Mouse (Mus musculus) liver, embryonic 15.5 days (tissue): ENCODE results near the gene Id2. TPM values are rescaled to one million over a fixed set of nuclear protein-coding genes. Genes with fewer than 3 reads are reported as not detected.

Experiments used
- ATAC-seq: fragments of 200-750 bp; cut with Nextera tagmentation; 2 replicates; pipeline ENCODE4 v1.8.0; 2017; ENCODE audit warnings: moderate number of reproducible peaks, mild to moderate bottlenecking, moderate library complexity; ENCODE audit not compliant: insufficient read depth
- H3K27ac ChIP-seq: fragments of 300-500 bp; sonication (generic); replicated peaks from 2 replicates; pipeline ENCODE4 v1.5.1; 2015; ENCODE audit warnings: mild to moderate bottlenecking, inconsistent platforms
- H3K27me3 ChIP-seq: fragments of 300-500 bp; sonication (generic); 2 replicates; pipeline ENCODE4 v1.6.1; 2015; ENCODE audit warnings: mild to moderate bottlenecking, inconsistent platforms
- H3K36me3 ChIP-seq: fragments of 300-500 bp; sonication (generic); replicated peaks from 2 replicates; pipeline ENCODE4 v1.6.1; 2015; ENCODE audit warnings: moderate library complexity, mild to moderate bottlenecking, inconsistent platforms
- H3K4me1 ChIP-seq: fragments of 300-500 bp; sonication (generic); replicated peaks from 2 replicates; pipeline ENCODE4 v1.6.1; 2015; ENCODE audit warnings: inconsistent platforms
- H3K4me2 ChIP-seq: fragments of 300-500 bp; sonication (generic); 2 replicates; pipeline ENCODE4 v1.6.1; 2015; ENCODE audit warnings: moderate library complexity, mild to moderate bottlenecking, inconsistent platforms
- H3K4me3 ChIP-seq: fragments of 300-500 bp; sonication (generic); replicated peaks from 2 replicates; pipeline ENCODE4 v1.5.1; 2015; ENCODE audit warnings: mild to moderate bottlenecking, inconsistent platforms
- H3K9ac ChIP-seq: fragments of 300-500 bp; sonication (generic); 2 replicates; pipeline ENCODE4 v1.6.1; 2015; ENCODE audit warnings: moderate library complexity, mild to moderate bottlenecking, inconsistent platforms
- H3K9me3 ChIP-seq: fragments of 300-500 bp; sonication (generic); replicated peaks from 2 replicates; pipeline ENCODE4 v1.6.1; 2016; ENCODE audit warnings: inconsistent platforms
- WGBS: fragments of 180-500 bp; shearing (Covaris S2); methylation state at CpG from one replicate; pipeline ENCODE4 v1.1.7; 2015; ENCODE audit warnings: mixed read lengths; ENCODE audit not compliant: insufficient replicate concordance; 5-methylcytosine and 5-hydroxymethylcytosine counted together
- polyA plus RNA-seq: library from polyadenylated mRNA; unstranded; fragments of >200 nt; fragmentation: Nextera tagmentation; extraction: Ambion mirVana; gene quantifications from 2 replicates; pipeline ENCODE4 v1.2.1, GENCODE M21; 2015

Id2 gene
- polyA plus RNA-seq, 1 experiment from 2014 or later: 126 TPM

- Histone ChIP-seq H3K36me3 (no peaks in the 10 kb centered on the region), H3K9ac (peak overlapping the region; percentile 54), H3K27me3 (peaks cover 92% of the 10 kb centered on the region), H3K27ac (peak overlapping the region; percentile 83), H3K9me3 (no peaks in the 10 kb centered on the region), H3K4me3 (peak overlapping the region; percentile 63), H3K4me1 (peaks cover 22% of the 10 kb centered on the region), H3K4me2 (peak overlapping the region; percentile 74)
- ATAC-seq: peak; percentile 80
- under 1% methylated on average over 41 of the region's 41 CpGs for WGBS
These were observed 833 bp downstream of the Id2 start for GRCm38 (mm10) chr12:25095974-25096639.

- ATAC-seq: no peak
These were observed 1.4 kb downstream of the Id2 start for GRCm38 (mm10) chr12:25095538-25095937.

GRCm38 (mm10) chr12:25094621-25095521 is 2.1 kb downstream of the Id2 start:
- H3K27ac ChIP-seq: peak overlapping the region; percentile 51
- WGBS: 3% methylated on average over 22 of the region's 22 CpGs
- no peak for ATAC-seq
- H3K27me3 ChIP-seq: peaks cover 80% of the 10 kb centered on the region
- no peaks in the 10 kb centered on the region for H3K9me3 ChIP-seq
- H3K4me3 ChIP-seq: peak overlapping the region; percentile 63
- H3K9ac ChIP-seq: peak overlapping the region; percentile 54
- peaks cover 18% of the 10 kb centered on the region for H3K4me1 ChIP-seq
- no peaks in the 10 kb centered on the region for H3K36me3 ChIP-seq
- H3K4me2 ChIP-seq: peak overlapping the region; percentile 74

More at GRCm38 (mm10) chr12:25095538-25095937, 1.4 kb downstream of the Id2 start:
- H3K4me1 ChIP-seq: peaks cover 19% of the 10 kb centered on the region
- WGBS: under 1% methylated on average over 19 of the region's 19 CpGs
- no peaks in the 10 kb centered on the region for H3K36me3 ChIP-seq
- peak overlapping the region; percentile 74 for H3K4me2 ChIP-seq
- H3K27me3 ChIP-seq: peaks cover 87% of the 10 kb centered on the region
- peak overlapping the region; percentile 51 for H3K27ac ChIP-seq
- H3K4me3 ChIP-seq: peak overlapping the region; percentile 63
- peak overlapping the region; percentile 54 for H3K9ac ChIP-seq
- no peaks in the 10 kb centered on the region for H3K9me3 ChIP-seq

- no peaks in the 10 kb centered on the region for H3K9me3 ChIP-seq
- H3K4me1 ChIP-seq: peaks cover 8% of the 10 kb centered on the region; the same call in 1 of the 2 replicates
- H3K9ac ChIP-seq: no peak overlapping the region
- 45% methylated on average over 11 of the region's 11 CpGs for WGBS
- peak overlapping the region; percentile 35 for H3K4me3 ChIP-seq
- peak overlapping the region; percentile 50 for H3K4me2 ChIP-seq
- H3K36me3 ChIP-seq: no peaks in the 10 kb centered on the region
- ATAC-seq: no peak
- H3K27me3 ChIP-seq: peaks cover 64% of the 10 kb centered on the region
- H3K27ac ChIP-seq: no peak overlapping the region; the same call in 1 of the 2 replicates
These were observed 3.6 kb downstream of the Id2 start for GRCm38 (mm10) chr12:25093241-25093774.

- 15% methylated on average over 17 of the region's 17 CpGs for WGBS
- ATAC-seq: peak; percentile 51
- Histone ChIP-seq H3K27me3 (peaks cover 59% of the 10 kb centered on the region), H3K4me2 (peak overlapping the region; percentile 50), H3K27ac (peak overlapping the region; percentile 51; the same call in 1 of the 2 replicates), H3K9me3 (no peaks in the 10 kb centered on the region), H3K4me3 (peak overlapping the region; percentile 35), H3K4me1 (peaks cover 5% of the 10 kb centered on the region; the same call in 1 of the 2 replicates), H3K36me3 (no peaks in the 10 kb centered on the region), H3K9ac (no peak overlapping the region)
These were observed 4.2 kb downstream of the Id2 start for GRCm38 (mm10) chr12:25092751-25093211.

GRCm38 (mm10) chr12:25092027-25092704 is 4.8 kb downstream of the Id2 start:
- peak overlapping the region; percentile 50 for H3K4me2 ChIP-seq
- peaks cover 53% of the 10 kb centered on the region for H3K27me3 ChIP-seq
- no peak overlapping the region for H3K9ac ChIP-seq
- no peaks in the 10 kb centered on the region for H3K36me3 ChIP-seq
- H3K4me3 ChIP-seq: peak overlapping the region; percentile 22; the same call in 1 of the 2 replicates
- no peaks in the 10 kb centered on the region for H3K9me3 ChIP-seq
- 0 out of 2 replicates have a peak, but pooled peaks cover 2% of the 10 kb centered on the region for H3K4me1 ChIP-seq
- H3K27ac ChIP-seq: peak overlapping the region; percentile 51; the same call in 1 of the 2 replicates
- peak; percentile 14 for ATAC-seq
- 9% methylated on average over 25 of the region's 25 CpGs for WGBS

- Histone ChIP-seq H3K9me3 (no peaks in the 10 kb centered on the region), H3K4me1 (0 out of 2 replicates have a peak, but pooled peaks cover 4% of the 10 kb centered on the region), H3K27ac (no peak overlapping the region), H3K27me3 (peaks cover 26% of the 10 kb centered on the region), H3K4me3 (no peak overlapping the region), H3K9ac (no peak overlapping the region), H3K36me3 (no peaks in the 10 kb centered on the region), H3K4me2 (no peak overlapping the region)
- 40% methylated on average over 1 of the region's 1 CpGs for WGBS
- no peak for ATAC-seq
These were observed 7.5 kb downstream of the Id2 start for GRCm38 (mm10) chr12:25089433-25089832.

GRCm38 (mm10) chr12:25086966-25087365 is 10.0 kb downstream of the Id2 start:
- Histone ChIP-seq H3K4me1 (0 out of 2 replicates have a peak, but pooled peaks cover 3% of the 10 kb centered on the region), H3K9me3 (no peaks in the 10 kb centered on the region), H3K4me2 (no peak overlapping the region), H3K4me3 (no peak overlapping the region), H3K27ac (no peak overlapping the region), H3K36me3 (no peaks in the 10 kb centered on the region), H3K9ac (no peak overlapping the region), H3K27me3 (peaks cover 3% of the 10 kb centered on the region)
- ATAC-seq: no peak
- WGBS: 40% methylated on average over 4 of the region's 4 CpGs

- no peak overlapping the region for H3K4me2 ChIP-seq
- H3K27ac ChIP-seq: no peak overlapping the region
- no peaks in the 10 kb centered on the region for H3K36me3 ChIP-seq
- no peaks in the 10 kb centered on the region for H3K9me3 ChIP-seq
- no peaks in the 10 kb centered on the region for H3K27me3 ChIP-seq
- 0 out of 2 replicates have a peak, but pooled peaks cover 3% of the 10 kb centered on the region for H3K4me1 ChIP-seq
- WGBS: 45% methylated on average over 26 of the region's 26 CpGs
- H3K9ac ChIP-seq: no peak overlapping the region
- ATAC-seq: no peak
- no peak overlapping the region for H3K4me3 ChIP-seq
These were observed 13.4 kb downstream of the Id2 start for GRCm38 (mm10) chr12:25083260-25084178.

GRCm38 (mm10) chr12:25074344-25074743 is 22.6 kb downstream of the Id2 start:
- Histone ChIP-seq H3K27ac (no peak overlapping the region), H3K4me2 (no peak overlapping the region), H3K9me3 (no peaks in the 10 kb centered on the region), H3K9ac (no peak overlapping the region), H3K36me3 (no peaks in the 10 kb centered on the region), H3K27me3 (no peaks in the 10 kb centered on the region), H3K4me1 (no peaks in the 10 kb centered on the region), H3K4me3 (no peak overlapping the region)
- no peak for ATAC-seq
- WGBS: 57% methylated on average over 3 of the region's 3 CpGs
